Comparison of ENCODE assay signal across 8 mouse cellular contexts in genomic region chr1:124450128-124450527, GRCm38 (mm10).
DNase-seq lines count a peak whose midpoint lies in the region; ATAC-seq and TF ChIP-seq lines count a peak whose summit lies in the region.
"Had no signal": no experiment of that assay in that cellular context is flagged by ENCODE, and none has a peak within 500 bp of the region (broad histone marks: within the 10 kb centered on the region; RNA-seq: fewer than 3 reads in every experiment).

No protein-coding gene starts in this region.

- no peak for TF ChIP-seq EP300 in stomach, postnatal 0 days (optimal IDR thresholded peaks at IDR 0.05)

- peak; percentile 48 for DNase-seq in kidney, adult 9 months
- peak; percentile 1 for DNase-seq in thymus, adult 2 months
- DNase-seq in thymus, postnatal 10 days (ENCODE audit: low spot score in 2 of 2): no peak
- DNase-seq in embryo, embryonic 10.5 days (ENCODE audit: low spot score): peak; percentile 60
- DNase-seq in stomach, postnatal 0 days (ENCODE audit: low spot score): no peak

- H3K9me3 ChIP-seq in kidney, embryonic 14.5 days (ENCODE audit: control insufficient read depth, low read length): no peaks in the 10 kb centered on the region
- no peaks in the 10 kb centered on the region for H3K9me3 ChIP-seq in stomach, postnatal 0 days (ENCODE audit: control insufficient read depth, low read length)
- H3K9me3 ChIP-seq: forebrain, embryonic 15.5 days had no signal

- no peaks in the 10 kb centered on the region for H3K27me3 ChIP-seq in kidney, embryonic 14.5 days (ENCODE audit: control insufficient read depth, insufficient read depth, low read length)
- H3K27me3 ChIP-seq in thymus, adult 2 months (ENCODE audit: control insufficient read depth, insufficient read depth, low read length): no peaks in the 10 kb centered on the region
- no peaks in the 10 kb centered on the region for H3K27me3 ChIP-seq in stomach, postnatal 0 days (ENCODE audit: control insufficient read depth, insufficient read depth, low read length)
- H3K27me3 ChIP-seq: forebrain, embryonic 15.5 days had no signal

- no peak overlapping the region for H3K27ac ChIP-seq in kidney, embryonic 14.5 days (ENCODE audit: low read depth, low read length)
- H3K27ac ChIP-seq in thymus, adult 2 months (ENCODE audit: control insufficient read depth, insufficient read depth, low read length): no peak overlapping the region
- H3K27ac ChIP-seq in stomach, postnatal 0 days (replicated peaks): no peak overlapping the region
- H3K27ac ChIP-seq: forebrain, embryonic 15.5 days had no signal

- no peak overlapping the region for H3K9ac ChIP-seq in kidney, embryonic 14.5 days (ENCODE audit: low read depth, low read length)
- no peak overlapping the region for H3K9ac ChIP-seq in stomach, postnatal 0 days (ENCODE audit: low read length)
- H3K9ac ChIP-seq: forebrain, embryonic 15.5 days had no signal

- H3K4me3 ChIP-seq in kidney, embryonic 14.5 days (ENCODE audit: low read length): no peak overlapping the region
- no peak overlapping the region for H3K4me3 ChIP-seq in thymus, adult 2 months (ENCODE audit: control insufficient read depth, insufficient read depth, low read length)
- H3K4me3 ChIP-seq in stomach, postnatal 0 days (ENCODE audit: low read depth, low read length): no peak overlapping the region
- H3K4me3 ChIP-seq: forebrain, embryonic 15.5 days had no signal

- H3K36me3 ChIP-seq in kidney, embryonic 14.5 days (ENCODE audit: control insufficient read depth, insufficient read depth, low read length): no peaks in the 10 kb centered on the region
- no peaks in the 10 kb centered on the region for H3K36me3 ChIP-seq in thymus, adult 2 months (ENCODE audit: control insufficient read depth, insufficient read depth, low read length)
- H3K36me3 ChIP-seq in stomach, postnatal 0 days (ENCODE audit: control insufficient read depth, insufficient read depth, low read length): no peaks in the 10 kb centered on the region
- H3K36me3 ChIP-seq: forebrain, embryonic 15.5 days had no signal

- no peaks in the 10 kb centered on the region for H3K4me1 ChIP-seq in kidney, embryonic 14.5 days (ENCODE audit: control insufficient read depth, insufficient read depth, low read length)
- no peaks in the 10 kb centered on the region for H3K4me1 ChIP-seq in thymus, adult 2 months (replicated peaks; ENCODE audit: control insufficient read depth, insufficient read depth, low read length)
- H3K4me1 ChIP-seq in stomach, postnatal 0 days (replicated peaks; ENCODE audit: control insufficient read depth, insufficient read depth): no peaks in the 10 kb centered on the region
- H3K4me1 ChIP-seq: forebrain, embryonic 15.5 days had no signal

- H3K4me2 ChIP-seq in kidney, embryonic 14.5 days (replicated peaks; ENCODE audit: low read depth, low read length): no peak overlapping the region
- no peak overlapping the region for H3K4me2 ChIP-seq in stomach, postnatal 0 days (replicated peaks; ENCODE audit: low read depth)
- H3K4me2 ChIP-seq: forebrain, embryonic 15.5 days had no signal

- no peak for TF ChIP-seq CTCF in thymus, adult 2 months (IDR thresholded peaks at IDR 0.05; ENCODE audit: borderline replicate concordance, control insufficient read depth, extremely low read depth, insufficient read depth, low read length, poor library complexity)
- peak; percentile 58 for TF ChIP-seq CTCF in stomach, postnatal 0 days (IDR thresholded peaks at IDR 0.05; ENCODE audit: low read depth)

- TF ChIP-seq POLR2A in thymus, adult 2 months (IDR thresholded peaks at IDR 0.05; ENCODE audit: control insufficient read depth, extremely low read depth, insufficient read depth, low read length, poor library complexity): no peak

- no peak for ATAC-seq in kidney, embryonic 14.5 days (ENCODE audit: low FRiP score, low TSS enrichment)
- ATAC-seq in stomach, postnatal 0 days (ENCODE audit: low FRiP score, low TSS enrichment): no peak
- no peak for ATAC-seq in activated CD4-positive, CD25-positive, alpha-beta regulatory T cell, adult 4 months
- ATAC-seq: forebrain, embryonic 15.5 days had no signal

- WGBS in kidney, embryonic 14.5 days: 50% methylated on average over 1 of the region's 1 CpGs
- WGBS in thymus, adult 2 months: 48% methylated on average over 1 of the region's 1 CpGs
- 37% methylated on average over 1 of the region's 1 CpGs for WGBS in stomach, postnatal 0 days

Comparison
In these comparisons a context has a peak if more than half of its experiments do, and no peak if none do; other contexts are left out.
1. DNase-seq: peak in kidney, adult 9 months (single experiment), thymus, adult 2 months (single experiment) and embryo, embryonic 10.5 days (single experiment); none in thymus, postnatal 10 days (0 of 2) and stomach, postnatal 0 days (single experiment).